Mouse (Mus musculus): ENCODE measurements around the gene Ints12. TPM values are rescaled to one million over a fixed set of nuclear protein-coding genes. Genes with fewer than 3 reads are reported as not detected.

The Ints12 gene
- total and polyA plus RNA-seq, 3 experiments, result 21.5 to 37.9 (median 36.2) TPM

GRCm38 (mm10) chr3:133154683-133155082, 63.0 kb downstream of the Ints12 start:
- H3K9ac ChIP-seq (ENCODE audit: insufficient read depth, low read depth), result no peak overlapping the region
- no peak for DNase-seq (ENCODE audit: extremely low read depth)

GRCm38 (mm10) chr3:133158260-133158659, 66.6 kb downstream of the Ints12 start:
- no peak for DNase-seq (ENCODE audit: extremely low read depth)
- H3K36me3 ChIP-seq (replicated peaks in 1 of 2; ENCODE audit: control insufficient read depth in 1 of 2, insufficient read depth in 1 of 2, low read length in 1 of 2), result no peaks in the 10 kb centered on the region
- no peak overlapping the region for H3K9ac ChIP-seq (ENCODE audit: insufficient read depth, low read depth)
- H3K27me3 ChIP-seq (replicated peaks), result no peaks in the 10 kb centered on the region
- no peak overlapping the region for H3K4me2 ChIP-seq (ENCODE audit: insufficient read depth, low read depth, poor library complexity, severe bottlenecking)
- no peak overlapping the region for H3K4me3 ChIP-seq (replicated peaks in 1 of 3; ENCODE audit: low read depth in 2 of 3, low read length in 2 of 3, poor library complexity in 1 of 3)
- no peak overlapping the region for H3K27ac ChIP-seq (ENCODE audit: insufficient read depth, low read depth)
- dilution Hi-C loops (cut with MboI; ENCODE audit: extremely low pct_ligation_motif_present, extremely low pct_unique_long_range_greater_than_20kb, low sequenced_read_pairs), result no loop called here
- no peaks in the 10 kb centered on the region for H3K79me2 ChIP-seq (replicated peaks; ENCODE audit: control insufficient read depth, extremely low read depth, insufficient read depth, poor library complexity, severe bottlenecking)
- in situ Hi-C loops (cut with MboI; ENCODE audit: low pct_ligation_motif_present, low pct_unique_long_range_greater_than_20kb, low sequenced_read_pairs), result no loop called here
- peaks cover 6 to 10% of the 10 kb centered on the region in 2 experiments for H3K4me1 ChIP-seq (ENCODE audit: control insufficient read depth in 1 of 2, insufficient read depth in 2 of 2)
- no peak for TF ChIP-seq MAFK (IDR thresholded peaks at IDR 0.05; ENCODE audit: insufficient replicate concordance, low read length)
- no peak for TF ChIP-seq KAT2A (IDR thresholded peaks at IDR 0.05; ENCODE audit: insufficient replicate concordance, low read length)
- no peak for TF ChIP-seq RAD21 (IDR thresholded peaks at IDR 0.05; ENCODE audit: low read depth, low read length)
- no peak for TF ChIP-seq E2F4 (IDR thresholded peaks at IDR 0.05; ENCODE audit: insufficient replicate concordance, low read depth, low read length)
- no peak for TF ChIP-seq POLR2AphosphoS2 (IDR thresholded peaks at IDR 0.05; ENCODE audit: low read depth, low read length)
- TF ChIP-seq ZKSCAN1 (IDR thresholded peaks at IDR 0.05; ENCODE audit: borderline replicate concordance, low read depth, low read length), result no peak
- TF ChIP-seq EP300 (IDR thresholded peaks at IDR 0.05; ENCODE audit: low read length), result no peak
- no peak for TF ChIP-seq POLR2A (IDR thresholded peaks at IDR 0.05; ENCODE audit: low read depth, low read length)
- no peak for TF ChIP-seq UBTF (IDR thresholded peaks at IDR 0.05; ENCODE audit: low read depth, low read length)
- no peaks in the 10 kb centered on the region for H3K9me3 ChIP-seq (replicated peaks; ENCODE audit: low read length)

More at GRCm38 (mm10) chr3:133154683-133155082, 63.0 kb downstream of the Ints12 start:
- H3K79me2 ChIP-seq (replicated peaks; ENCODE audit: control insufficient read depth, extremely low read depth, insufficient read depth, poor library complexity, severe bottlenecking), result no peaks in the 10 kb centered on the region
- H3K27me3 ChIP-seq (replicated peaks), result no peaks in the 10 kb centered on the region
- no peak overlapping the region for H3K4me3 ChIP-seq (replicated peaks in 1 of 3; ENCODE audit: low read depth in 2 of 3, low read length in 2 of 3, poor library complexity in 1 of 3)
- in situ Hi-C loops (cut with MboI; ENCODE audit: low pct_ligation_motif_present, low pct_unique_long_range_greater_than_20kb, low sequenced_read_pairs), result no loop called here
- no peaks in the 10 kb centered on the region for H3K36me3 ChIP-seq (replicated peaks in 1 of 2; ENCODE audit: control insufficient read depth in 1 of 2, insufficient read depth in 1 of 2, low read length in 1 of 2)
- no peaks in the 10 kb centered on the region for H3K9me3 ChIP-seq (replicated peaks; ENCODE audit: low read length)
- dilution Hi-C loops (cut with MboI; ENCODE audit: extremely low pct_ligation_motif_present, extremely low pct_unique_long_range_greater_than_20kb, low sequenced_read_pairs), result no loop called here
- no peak overlapping the region for H3K4me2 ChIP-seq (ENCODE audit: insufficient read depth, low read depth, poor library complexity, severe bottlenecking)
- peaks cover 7 to 8% of the 10 kb centered on the region in 2 experiments for H3K4me1 ChIP-seq (ENCODE audit: control insufficient read depth in 1 of 2, insufficient read depth in 2 of 2)
- H3K27ac ChIP-seq (ENCODE audit: insufficient read depth, low read depth), result no peak overlapping the region
- TF ChIP-seq E2F4 (IDR thresholded peaks at IDR 0.05; ENCODE audit: insufficient replicate concordance, low read depth, low read length) (no peak), ETS1 (conservative IDR thresholded peaks at IDR 0.05; ENCODE audit: low read depth, low read length) (no peak), JUND (conservative IDR thresholded peaks at IDR 0.05; ENCODE audit: low read depth, low read length) (no peak), CTCF (conservative IDR thresholded peaks at IDR 0.05 in 1 of 2, IDR thresholded peaks at IDR 0.05 in 1 of 2; ENCODE audit: low read depth in 2 of 2, low read length in 2 of 2) (no peak), USF1 (IDR thresholded peaks at IDR 0.05; ENCODE audit: low read depth, low read length) (no peak), MEF2A (IDR thresholded peaks at IDR 0.05; ENCODE audit: borderline replicate concordance, low read depth, low read length) (no peak), CHD1 (IDR thresholded peaks at IDR 0.05; ENCODE audit: low read depth, low read length) (no peak), HCFC1 (IDR thresholded peaks at IDR 0.05; ENCODE audit: low read depth, low read length) (no peak), GABPA (IDR thresholded peaks at IDR 0.05; ENCODE audit: insufficient replicate concordance, low read depth, low read length) (no peak), ZNF384 (IDR thresholded peaks at IDR 0.05; ENCODE audit: low read depth, low read length) (no peak), JUN (IDR thresholded peaks at IDR 0.05; ENCODE audit: insufficient read depth, low read depth, low read length) (no peak), IRF4 (IDR thresholded peaks at IDR 0.05; ENCODE audit: low read depth, low read length) (no peak)

Other genes with a start within 250 kb of the Ints12 start
- 0.50 and 1.0 TPM in 2 replicates for gene Npnt, start 141.5 kb upstream of the Ints12 start, total RNA-seq (2012; rRNA removed)
- gene Npnt, start 141.5 kb upstream of the Ints12 start, total RNA-seq (2014; rRNA removed), result 0.08 TPM in 1 of 2 replicates, not detected in the other
- gene Npnt, start 141.5 kb upstream of the Ints12 start, polyA plus RNA-seq (2012; ENCODE audit: insufficient read length, low read depth), result 0.20 and 0.23 TPM in 2 replicates
- gene Gstcd, start 193 bp downstream of the Ints12 start, total RNA-seq (2012; rRNA removed), result 33.3 and 33.6 TPM in 2 replicates
- gene Gstcd, start 193 bp downstream of the Ints12 start, total RNA-seq (2014; rRNA removed), result 67.2 and 72.5 TPM in 2 replicates
- gene Gstcd, start 193 bp downstream of the Ints12 start, polyA plus RNA-seq (2012; ENCODE audit: insufficient read length, low read depth), result 44.6 and 45.1 TPM in 2 replicates
- gene Arhgef38, start 143.1 kb downstream of the Ints12 start, total RNA-seq (2012; rRNA removed), result 0.17 TPM in 1 of 2 replicates, not detected in the other
- gene Arhgef38, start 143.1 kb downstream of the Ints12 start, total RNA-seq (2014; rRNA removed), result not detected in 2 replicates
- gene Arhgef38, start 143.1 kb downstream of the Ints12 start, polyA plus RNA-seq (2012; ENCODE audit: insufficient read length, low read depth), result not detected in 2 replicates
- 129 and 132 TPM in 2 replicates for gene Ppa2, start 218.3 kb downstream of the Ints12 start, total RNA-seq (2012; rRNA removed)
- 119 and 145 TPM in 2 replicates for gene Ppa2, start 218.3 kb downstream of the Ints12 start, total RNA-seq (2014; rRNA removed)
- gene Ppa2, start 218.3 kb downstream of the Ints12 start, polyA plus RNA-seq (2012; ENCODE audit: insufficient read length, low read depth), result 98.3 and 101 TPM in 2 replicates